Mouse (Mus musculus): ENCODE measurements around the gene Mrps14. TPM values are rescaled to one million over a fixed set of nuclear protein-coding genes. Genes with fewer than 3 reads are reported as not detected.

Gene Mrps14
- total and polyA plus RNA-seq, 3 experiments, result 133 to 138 TPM; not detected in 1

- Histone ChIP-seq H3K4me3 (ENCODE audit: control insufficient read depth in 1 of 2, insufficient read depth in 1 of 2, low read depth in 2 of 2, low read length in 2 of 2) (peak overlapping the region; percentile 86 to 96), H3K27ac (ENCODE audit: control insufficient read depth, low read depth, low read length) (no peak overlapping the region)
These were observed 15.6 kb downstream of the Mrps14 start for GRCm38 (mm10) chr1:160210566-160210965.

DNA sequence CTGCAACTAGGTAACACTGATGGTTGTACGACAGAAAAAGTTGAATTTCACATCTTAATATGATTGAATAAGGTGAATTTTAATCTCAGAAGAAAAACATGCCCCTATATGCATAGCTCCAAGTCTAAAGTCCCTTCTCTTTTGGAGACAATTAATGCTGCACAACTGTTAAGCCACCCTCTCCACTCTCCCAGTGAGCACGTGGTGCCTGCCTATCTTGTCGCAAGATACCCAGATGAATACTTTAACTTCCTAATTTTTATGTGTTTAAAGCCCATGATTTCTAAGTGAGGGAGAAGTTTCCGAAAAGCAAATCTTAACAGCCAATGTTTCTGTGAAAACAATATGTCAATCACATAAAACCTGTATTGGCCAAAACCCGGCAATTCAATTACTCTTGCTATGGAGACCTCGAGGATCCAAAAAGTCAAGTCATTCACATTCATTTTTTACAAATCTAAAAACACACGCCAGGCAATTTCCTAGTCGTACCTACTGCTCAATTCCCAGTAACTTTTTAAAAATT lies 16.6 kb downstream of the Mrps14 start:
- Histone ChIP-seq H3K4me3 (ENCODE audit: control insufficient read depth in 1 of 2, insufficient read depth in 1 of 2, low read depth in 2 of 2, low read length in 2 of 2) (peak overlapping the region; percentile 86 to 96), H3K27me3 (ENCODE audit: control insufficient read depth in 1 of 2, insufficient read depth in 2 of 2, low read length in 2 of 2) (no peaks in the 10 kb centered on the region), H3K4me1 (ENCODE audit: control insufficient read depth in 1 of 2, insufficient read depth in 2 of 2, low read length in 2 of 2) (peaks cover 0 to 14% of the 10 kb centered on the region in 2 experiments; a peak in 2 of 4 replicates), H3K36me3 (ENCODE audit: control insufficient read depth in 1 of 2, insufficient read depth in 2 of 2, low read length in 2 of 2) (peaks cover 3 to 28% of the 10 kb centered on the region in 2 experiments; a peak in 3 of 4 replicates), H3K9ac (ENCODE audit: control insufficient read depth, low read depth, low read length, poor library complexity, severe bottlenecking) (peak overlapping the region; percentile 91), H3K79me2 (ENCODE audit: control insufficient read depth, insufficient read depth, low read length, poor library complexity) (peaks cover 38% of the 10 kb centered on the region), H3K9me3 (replicated peaks; ENCODE audit: insufficient read depth, low read length) (no peaks in the 10 kb centered on the region), H3K27ac (ENCODE audit: control insufficient read depth, low read depth, low read length) (peak overlapping the region; percentile 83)
- DNase-seq (ENCODE audit: low read depth, low spot score), result peak; percentile 87
- no peak for TF ChIP-seq MYB (IDR thresholded peaks at IDR 0.05; ENCODE audit: low read depth, low read length)
- no peak for TF ChIP-seq NRF1 (IDR thresholded peaks at IDR 0.05; ENCODE audit: insufficient read depth, low read depth, low read length, poor library complexity, severe bottlenecking)
- 0 out of 2 replicates have a peak, but pooled peaks have one; percentile 11 for TF ChIP-seq E2F4 (IDR thresholded peaks at IDR 0.05; ENCODE audit: borderline replicate concordance, low read depth, low read length)
- TF ChIP-seq BHLHE40 (IDR thresholded peaks at IDR 0.05; ENCODE audit: borderline replicate concordance, low read depth, low read length), result peak; percentile 86; the same call in 1 of the 2 replicates
- no peak for TF ChIP-seq RAD21 (IDR thresholded peaks at IDR 0.05; ENCODE audit: low read depth, low read length)
- peak; percentile 100 for TF ChIP-seq MYC (IDR thresholded peaks at IDR 0.05; ENCODE audit: low read depth, low read length)
- no peak for TF ChIP-seq SMC3 (IDR thresholded peaks at IDR 0.05; ENCODE audit: low read depth, low read length)
- TF ChIP-seq MEF2A (IDR thresholded peaks at IDR 0.05; ENCODE audit: extremely low read depth, insufficient replicate concordance, low read depth, low read length, poor library complexity, severe bottlenecking), result no peak
- TF ChIP-seq MAX (IDR thresholded peaks at IDR 0.05; ENCODE audit: low read length), result peak; percentile 99
- peak; percentile 17 to 80; a peak in 3 of 4 replicates for TF ChIP-seq USF2 (IDR thresholded peaks at IDR 0.05; ENCODE audit: borderline replicate concordance in 1 of 2, insufficient read depth in 1 of 2, low read depth in 1 of 2, low read length in 2 of 2)
- TF ChIP-seq NELFE (IDR thresholded peaks at IDR 0.05; ENCODE audit: low read depth, low read length), result peak; percentile 16; the same call in 1 of the 2 replicates
- no peak for TF ChIP-seq TAL1 (IDR thresholded peaks at IDR 0.05; ENCODE audit: low read length)
- TF ChIP-seq GABPA (IDR thresholded peaks at IDR 0.05; ENCODE audit: low read depth, low read length), result no peak
- no peak for TF ChIP-seq CHD2 (IDR thresholded peaks at IDR 0.05; ENCODE audit: low read length)
- TF ChIP-seq ZKSCAN1 (IDR thresholded peaks at IDR 0.05; ENCODE audit: low read depth, low read length), result no peak
- no peak for TF ChIP-seq UBTF (IDR thresholded peaks at IDR 0.05; ENCODE audit: borderline replicate concordance, insufficient read depth, low read depth, low read length)
- peak; percentile 82 for TF ChIP-seq TBP (IDR thresholded peaks at IDR 0.05; ENCODE audit: low read depth, low read length)
- peak in 1 of 2 experiments; percentile 61; a peak in 2 of 4 replicates for TF ChIP-seq EP300 (IDR thresholded peaks at IDR 0.05; ENCODE audit: low read depth in 1 of 2, low read length in 2 of 2)
- TF ChIP-seq SIN3A (IDR thresholded peaks at IDR 0.05; ENCODE audit: low read length), result peak; percentile 98
- TF ChIP-seq POLR2AphosphoS5 (IDR thresholded peaks at IDR 0.05; ENCODE audit: borderline replicate concordance, low read depth, low read length), result no peak
- TF ChIP-seq ELF1 (IDR thresholded peaks at IDR 0.05; ENCODE audit: low read depth, low read length), result no peak
- no peak for TF ChIP-seq MAZ (IDR thresholded peaks at IDR 0.05; ENCODE audit: low read depth, low read length)
- TF ChIP-seq CTCF (IDR thresholded peaks at IDR 0.05 in 2 of 3, conservative IDR thresholded peaks at IDR 0.05 in 1 of 3; ENCODE audit: control insufficient read depth in 1 of 3, insufficient read depth in 1 of 3, low read depth in 2 of 3, low read length in 3 of 3, poor library complexity in 1 of 3, severe bottlenecking in 1 of 3), result no peak
- TF ChIP-seq MAFK (IDR thresholded peaks at IDR 0.05; ENCODE audit: borderline replicate concordance, low read depth, low read length), result no peak
- no peak for TF ChIP-seq TCF12 (IDR thresholded peaks at IDR 0.05; ENCODE audit: low read depth, low read length)
- peak; percentile 69 for TF ChIP-seq GATA1 (IDR thresholded peaks at IDR 0.05; ENCODE audit: low read depth, low read length)
- no peak; the same call in 1 of the 2 replicates for TF ChIP-seq POLR2AphosphoS2 (IDR thresholded peaks at IDR 0.05; ENCODE audit: low read length)

More at GRCm38 (mm10) chr1:160210566-160210965, 15.6 kb downstream of the Mrps14 start:
- TF ChIP-seq BHLHE40 (IDR thresholded peaks at IDR 0.05; ENCODE audit: borderline replicate concordance, low read depth, low read length) (no peak), ETS1 (IDR thresholded peaks at IDR 0.05; ENCODE audit: low read depth, low read length) (no peak), POLR2AphosphoS2 (IDR thresholded peaks at IDR 0.05; ENCODE audit: low read length) (no peak), RAD21 (IDR thresholded peaks at IDR 0.05; ENCODE audit: low read depth, low read length) (no peak), GABPA (IDR thresholded peaks at IDR 0.05; ENCODE audit: low read depth, low read length) (no peak), TCF12 (IDR thresholded peaks at IDR 0.05; ENCODE audit: low read depth, low read length) (no peak), GATA1 (IDR thresholded peaks at IDR 0.05; ENCODE audit: low read depth, low read length) (no peak), ZMIZ1 (IDR thresholded peaks at IDR 0.05; ENCODE audit: low read depth, low read length) (no peak)
- Histone ChIP-seq H3K27me3 (ENCODE audit: control insufficient read depth in 1 of 2, insufficient read depth in 2 of 2, low read length in 2 of 2) (no peaks in the 10 kb centered on the region), H3K4me1 (ENCODE audit: control insufficient read depth in 1 of 2, insufficient read depth in 2 of 2, low read length in 2 of 2) (peaks cover 0 to 14% of the 10 kb centered on the region in 2 experiments; a peak in 2 of 4 replicates), H3K79me2 (ENCODE audit: control insufficient read depth, insufficient read depth, low read length, poor library complexity) (peaks cover 38% of the 10 kb centered on the region), H3K9ac (ENCODE audit: control insufficient read depth, low read depth, low read length, poor library complexity, severe bottlenecking) (peak overlapping the region; percentile 91), H3K9me3 (replicated peaks; ENCODE audit: insufficient read depth, low read length) (no peaks in the 10 kb centered on the region), H3K36me3 (ENCODE audit: control insufficient read depth in 1 of 2, insufficient read depth in 2 of 2, low read length in 2 of 2) (peaks cover 3 to 28% of the 10 kb centered on the region in 2 experiments)
- DNase-seq (ENCODE audit: low read depth, low spot score), result no peak
